Mouse (Mus musculus): ENCODE measurements around the gene Itga5. TPM values are rescaled to one million over a fixed set of nuclear protein-coding genes. Genes with fewer than 3 reads are reported as not detected.

The Itga5 gene
- total and polyA plus RNA-seq, 2 experiments from 2014 or later: 3.8 to 6.8 TPM

GRCm38 (mm10) chr15:103322396-103322795, 44.2 kb downstream of the Itga5 start:
- Histone ChIP-seq H3K27ac (ENCODE audit: low read depth, low read length) (peak overlapping the region; percentile 80), H3K27me3 (ENCODE audit: insufficient read depth, low read length) (no peaks in the 10 kb centered on the region), H3K4me2 (ENCODE audit: low read depth, low read length, poor library complexity, severe bottlenecking) (peak overlapping the region; percentile 84), H3K4me3 (ENCODE audit: low read depth, low read length) (peak overlapping the region; percentile 70), H3K36me3 (ENCODE audit: insufficient read depth, low read length) (peaks cover 14% of the 10 kb centered on the region), H3K9ac (replicated peaks; ENCODE audit: low read length, poor library complexity, severe bottlenecking) (peak overlapping the region; percentile 87), H3K4me1 (ENCODE audit: insufficient read depth, low read length) (peaks cover 7% of the 10 kb centered on the region), H3K9me3 (ENCODE audit: low read length) (no peaks in the 10 kb centered on the region)
- DNase-seq (ENCODE audit: low spot score): no peak
- no peak for ATAC-seq (ENCODE audit: low FRiP score)
- 32% methylated on average over 4 of the region's 4 CpGs for WGBS
- no peak for TF ChIP-seq CTCF (IDR thresholded peaks at IDR 0.05)

- H3K27ac ChIP-seq (ENCODE audit: low read depth, low read length): no peak overlapping the region
- peak; percentile 61 for TF ChIP-seq CTCF (IDR thresholded peaks at IDR 0.05)
- WGBS: 65% methylated on average over 1 of the region's 1 CpGs
- peaks cover 7% of the 10 kb centered on the region for H3K4me1 ChIP-seq (ENCODE audit: insufficient read depth, low read length)
- H3K4me2 ChIP-seq (ENCODE audit: low read depth, low read length, poor library complexity, severe bottlenecking): no peak overlapping the region
- no peaks in the 10 kb centered on the region for H3K9me3 ChIP-seq (ENCODE audit: low read length)
- H3K4me3 ChIP-seq (ENCODE audit: low read depth, low read length): no peak overlapping the region
- no peaks in the 10 kb centered on the region for H3K27me3 ChIP-seq (ENCODE audit: insufficient read depth, low read length)
- ATAC-seq (ENCODE audit: low FRiP score) (no peak), DNase-seq (ENCODE audit: low spot score) (no peak)
- peaks cover 28% of the 10 kb centered on the region for H3K36me3 ChIP-seq (ENCODE audit: insufficient read depth, low read length)
- no peak overlapping the region for H3K9ac ChIP-seq (replicated peaks; ENCODE audit: low read length, poor library complexity, severe bottlenecking)
Measured at GRCm38 (mm10) chr15:103321076-103321475, 45.5 kb downstream of the Itga5 start.

GRCm38 (mm10) chr15:103318201-103318816, 48.3 kb downstream of the Itga5 start:
- Histone ChIP-seq H3K4me3 (ENCODE audit: low read depth, low read length) (no peak overlapping the region), H3K9ac (replicated peaks; ENCODE audit: low read length, poor library complexity, severe bottlenecking) (no peak overlapping the region), H3K36me3 (ENCODE audit: insufficient read depth, low read length) (peaks cover 30% of the 10 kb centered on the region), H3K27me3 (ENCODE audit: insufficient read depth, low read length) (no peaks in the 10 kb centered on the region), H3K27ac (ENCODE audit: low read depth, low read length) (no peak overlapping the region), H3K4me2 (ENCODE audit: low read depth, low read length, poor library complexity, severe bottlenecking) (no peak overlapping the region), H3K4me1 (ENCODE audit: insufficient read depth, low read length) (peaks cover 7% of the 10 kb centered on the region), H3K9me3 (ENCODE audit: low read length) (no peaks in the 10 kb centered on the region)
- DNase-seq (ENCODE audit: low spot score) (no peak), ATAC-seq (ENCODE audit: low FRiP score) (no peak)
- no peak for TF ChIP-seq CTCF (IDR thresholded peaks at IDR 0.05)
- WGBS: 76% methylated on average over 3 of the region's 3 CpGs

GRCm38 (mm10) chr15:103317731-103318130, 48.8 kb downstream of the Itga5 start:
- TF ChIP-seq CTCF (IDR thresholded peaks at IDR 0.05): no peak
- ATAC-seq (ENCODE audit: low FRiP score) (no peak), DNase-seq (ENCODE audit: low spot score) (no peak)
- WGBS: 83% methylated on average over 8 of the region's 8 CpGs
- no peaks in the 10 kb centered on the region for H3K9me3 ChIP-seq (ENCODE audit: low read length)
- H3K27me3 ChIP-seq (ENCODE audit: insufficient read depth, low read length): no peaks in the 10 kb centered on the region
- no peak overlapping the region for H3K9ac ChIP-seq (replicated peaks; ENCODE audit: low read length, poor library complexity, severe bottlenecking)
- H3K36me3 ChIP-seq (ENCODE audit: insufficient read depth, low read length): peaks cover 30% of the 10 kb centered on the region
- H3K27ac ChIP-seq (ENCODE audit: low read depth, low read length): no peak overlapping the region
- peaks cover 7% of the 10 kb centered on the region for H3K4me1 ChIP-seq (ENCODE audit: insufficient read depth, low read length)
- no peak overlapping the region for H3K4me3 ChIP-seq (ENCODE audit: low read depth, low read length)
- H3K4me2 ChIP-seq (ENCODE audit: low read depth, low read length, poor library complexity, severe bottlenecking): no peak overlapping the region

GRCm38 (mm10) chr15:103317120-103317519, 49.4 kb downstream of the Itga5 start:
- H3K36me3 ChIP-seq (ENCODE audit: insufficient read depth, low read length): peaks cover 30% of the 10 kb centered on the region
- H3K9me3 ChIP-seq (ENCODE audit: low read length): no peaks in the 10 kb centered on the region
- no peak overlapping the region for H3K4me2 ChIP-seq (ENCODE audit: low read depth, low read length, poor library complexity, severe bottlenecking)
- ATAC-seq (ENCODE audit: low FRiP score) (no peak), DNase-seq (ENCODE audit: low spot score) (no peak)
- no peak overlapping the region for H3K9ac ChIP-seq (replicated peaks; ENCODE audit: low read length, poor library complexity, severe bottlenecking)
- no peak overlapping the region for H3K27ac ChIP-seq (ENCODE audit: low read depth, low read length)
- peaks cover 2% of the 10 kb centered on the region for H3K4me1 ChIP-seq (ENCODE audit: insufficient read depth, low read length)
- no peak for TF ChIP-seq CTCF (IDR thresholded peaks at IDR 0.05)
- H3K4me3 ChIP-seq (ENCODE audit: low read depth, low read length): no peak overlapping the region
- no peaks in the 10 kb centered on the region for H3K27me3 ChIP-seq (ENCODE audit: insufficient read depth, low read length)

GRCm38 (mm10) chr15:103315979-103316776, 50.4 kb downstream of the Itga5 start:
- WGBS: 74% methylated on average over 10 of the region's 10 CpGs
- no peaks in the 10 kb centered on the region for H3K9me3 ChIP-seq (ENCODE audit: low read length)
- no peaks in the 10 kb centered on the region for H3K4me1 ChIP-seq (ENCODE audit: insufficient read depth, low read length)
- no peak for TF ChIP-seq CTCF (IDR thresholded peaks at IDR 0.05)
- peaks cover 30% of the 10 kb centered on the region for H3K36me3 ChIP-seq (ENCODE audit: insufficient read depth, low read length)
- no peak overlapping the region for H3K4me3 ChIP-seq (ENCODE audit: low read depth, low read length)
- no peak overlapping the region for H3K27ac ChIP-seq (ENCODE audit: low read depth, low read length)
- no peak overlapping the region for H3K4me2 ChIP-seq (ENCODE audit: low read depth, low read length, poor library complexity, severe bottlenecking)
- ATAC-seq (ENCODE audit: low FRiP score) (no peak), DNase-seq (ENCODE audit: low spot score) (no peak)
- H3K27me3 ChIP-seq (ENCODE audit: insufficient read depth, low read length): no peaks in the 10 kb centered on the region
- H3K9ac ChIP-seq (replicated peaks; ENCODE audit: low read length, poor library complexity, severe bottlenecking): no peak overlapping the region
